Mouse (Mus musculus) hindlimb bud, embryonic 11.5 days (tissue): Measurements from ENCODE around the gene Uox.

ENCODE experiments used
- DNase-seq: peaks from one replicate; pipeline ENCODE4 v3.0.0-alpha.2; 2012; ENCODE audit warnings: low read depth, low spot score; ENCODE audit errors: extremely low spot score

Gene Uox

GRCm38 (mm10) chr3:146570148-146570782, at the start of gene Uox:
Gene Uox, plus strand, starts transcription at chr3:146570426.
- no peak for DNase-seq

- DNase-seq = peak; percentile 77
These were observed 49.2 kb upstream of the Uox start, which contains the start of gene Rpf1 for GRCm38 (mm10) chr3:146520798-146521651. Gene Rpf1, minus strand, starts transcription at chr3:146521429.

- no peak for DNase-seq
These were observed 48.6 kb upstream of the Uox start for GRCm38 (mm10) chr3:146521652-146522020.

GRCm38 (mm10) chr3:146528335-146528734, 41.9 kb upstream of the Uox start:
- no peak for DNase-seq

- DNase-seq = no peak
These were observed 35.2 kb upstream of the Uox start for GRCm38 (mm10) chr3:146534986-146535385.

GRCm38 (mm10) chr3:146540521-146541273, 29.5 kb upstream of the Uox start:
- DNase-seq = no peak

- no peak for DNase-seq
These were observed 26.6 kb upstream of the Uox start for GRCm38 (mm10) chr3:146543632-146544031.

- DNase-seq = no peak
These were observed 15.4 kb upstream of the Uox start for GRCm38 (mm10) chr3:146554816-146555215.

- DNase-seq = no peak
These were observed 13.7 kb upstream of the Uox start for GRCm38 (mm10) chr3:146556567-146556966.

GRCm38 (mm10) chr3:146557507-146557906, 12.7 kb upstream of the Uox start:
- DNase-seq = no peak

- no peak for DNase-seq
These were observed 7.3 kb upstream of the Uox start for GRCm38 (mm10) chr3:146562936-146563335.

GRCm38 (mm10) chr3:146564268-146565064, 5.8 kb upstream of the Uox start:
- DNase-seq = peak; percentile 63

GRCm38 (mm10) chr3:146565065-146565411, 5.2 kb upstream of the Uox start:
- no peak for DNase-seq

GRCm38 (mm10) chr3:146567366-146567765, 2.9 kb upstream of the Uox start:
- DNase-seq = no peak

GRCm38 (mm10) chr3:146567884-146568530, 2.2 kb upstream of the Uox start:
- DNase-seq = no peak

GRCm38 (mm10) chr3:146569594-146569993, 632 bp upstream of the Uox start:
- DNase-seq = no peak

GRCm38 (mm10) chr3:146570939-146571338, 713 bp downstream of the Uox start:
- no peak for DNase-seq

- no peak for DNase-seq
These were observed 1.1 kb downstream of the Uox start for GRCm38 (mm10) chr3:146571341-146571740.

GRCm38 (mm10) chr3:146577591-146577990, 7.4 kb downstream of the Uox start:
- no peak for DNase-seq

- DNase-seq = no peak
These were observed 10.0 kb downstream of the Uox start for GRCm38 (mm10) chr3:146580039-146580729.
